Mouse (Mus musculus) hindbrain, embryonic 15.5 days (tissue): Measurements from ENCODE around the gene Dupd1. TPM values are rescaled to one million over a fixed set of nuclear protein-coding genes. Genes with fewer than 3 reads are reported as not detected.
"Not testable (repeated sequence)": the region's sequence is repeated elsewhere in the genome, so short reads cannot be mapped to it uniquely, and the experiment has no call there.

ENCODE experiments used
- ATAC-seq: fragments of 200-750 bp; cut with Nextera tagmentation; 2 replicates; pipeline ENCODE4 v1.8.0; 2017; ENCODE audit warnings: low read depth, moderate number of reproducible peaks, moderate TSS enrichment; ENCODE audit not compliant: low FRiP score
- H3K27ac ChIP-seq: fragments of 300-500 bp; sonication (generic); replicated peaks from 2 replicates; pipeline ENCODE4 v1.5.1; 2015; ENCODE audit warnings: mild to moderate bottlenecking, inconsistent platforms
- H3K27me3 ChIP-seq: fragments of 300-500 bp; sonication (generic); 2 replicates; pipeline ENCODE4 v1.6.1; 2015; ENCODE audit warnings: control low read depth, inconsistent platforms
- H3K36me3 ChIP-seq: fragments of 300-500 bp; sonication (generic); 2 replicates; pipeline ENCODE4 v1.6.1; 2015; ENCODE audit warnings: control low read depth, inconsistent platforms
- H3K4me1 ChIP-seq: fragments of 300-500 bp; sonication (generic); replicated peaks from 2 replicates; pipeline ENCODE4 v1.6.1; 2015; ENCODE audit warnings: control low read depth, inconsistent platforms
- H3K4me2 ChIP-seq: fragments of 300-500 bp; sonication (generic); 2 replicates; pipeline ENCODE4 v1.6.1; 2015; ENCODE audit warnings: moderate library complexity, mild to moderate bottlenecking, inconsistent platforms
- H3K4me3 ChIP-seq: fragments of 300-500 bp; sonication (generic); 2 replicates; pipeline ENCODE4 v1.5.1; 2015; ENCODE audit warnings: mild to moderate bottlenecking, inconsistent platforms
- H3K9ac ChIP-seq: fragments of 300-500 bp; sonication (generic); 2 replicates; pipeline ENCODE4 v1.6.1; 2015; ENCODE audit warnings: inconsistent platforms
- H3K9me3 ChIP-seq: fragments of 300-500 bp; sonication (generic); 2 replicates; pipeline ENCODE4 v1.6.1; 2016; ENCODE audit warnings: control low read depth, inconsistent platforms
- WGBS: fragments of 180-500 bp; shearing (Covaris S2); methylation state at CpG from one replicate; pipeline ENCODE4 v1.1.7; 2015; 5-methylcytosine and 5-hydroxymethylcytosine counted together
- polyA plus RNA-seq: library from polyadenylated mRNA; unstranded; fragments of >200 nt; fragmentation: Nextera tagmentation; extraction: Ambion mirVana; gene quantifications from 2 replicates; pipeline ENCODE4 v1.2.1, GENCODE M21; 2015

The Dupd1 gene
- polyA plus RNA-seq, 1 experiment from 2014 or later: 0.26 TPM

DNA sequence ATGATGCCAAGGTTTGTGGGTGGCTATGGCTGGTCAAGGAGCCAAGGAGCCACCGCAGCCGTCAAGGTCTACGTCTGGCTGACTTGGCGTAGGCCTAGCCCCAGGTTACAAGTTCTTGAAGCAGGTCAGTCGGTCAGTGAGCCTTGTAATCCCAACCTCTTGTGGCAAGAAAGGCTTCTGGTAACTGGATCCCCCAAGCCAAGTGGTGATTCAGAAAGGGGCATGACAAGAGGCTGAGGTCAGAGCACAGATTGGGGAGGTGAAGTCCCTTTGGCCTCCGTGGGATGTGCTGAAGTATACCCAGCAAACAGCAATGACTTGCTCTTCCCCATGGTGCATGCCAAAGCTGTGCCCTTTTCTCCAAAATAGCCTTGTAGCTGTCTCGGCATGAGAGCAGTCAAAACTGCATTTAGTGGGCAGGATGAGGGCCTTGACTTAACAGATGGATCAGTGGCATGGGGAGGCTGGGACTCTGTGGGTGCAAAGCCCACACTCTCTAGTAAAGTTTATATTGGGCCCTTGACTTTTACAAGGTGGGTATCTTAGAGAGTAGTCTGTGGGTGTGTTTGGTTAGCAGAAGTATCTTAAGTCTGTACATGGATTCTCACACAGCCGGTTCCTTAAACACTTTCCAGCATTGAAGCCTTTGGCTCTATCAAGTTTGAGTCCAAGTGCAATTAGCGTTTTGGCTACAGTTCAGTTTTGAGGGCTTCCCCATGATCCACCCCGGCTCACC is 28.8 kb downstream of the Dupd1 start:
- H3K9me3 ChIP-seq: no peaks in the 10 kb centered on the region
- H3K4me2 ChIP-seq: no peak overlapping the region
- H3K4me3 ChIP-seq: no peak overlapping the region
- no peaks in the 10 kb centered on the region for H3K36me3 ChIP-seq
- no peak overlapping the region for H3K9ac ChIP-seq
- 0 out of 2 replicates have a peak, but pooled peaks cover 9% of the 10 kb centered on the region for H3K27me3 ChIP-seq
- H3K27ac ChIP-seq: no peak overlapping the region
- ATAC-seq: no peak
- WGBS: 92% methylated on average over 10 of the region's 10 CpGs
- peaks cover 15% of the 10 kb centered on the region for H3K4me1 ChIP-seq

DNA sequence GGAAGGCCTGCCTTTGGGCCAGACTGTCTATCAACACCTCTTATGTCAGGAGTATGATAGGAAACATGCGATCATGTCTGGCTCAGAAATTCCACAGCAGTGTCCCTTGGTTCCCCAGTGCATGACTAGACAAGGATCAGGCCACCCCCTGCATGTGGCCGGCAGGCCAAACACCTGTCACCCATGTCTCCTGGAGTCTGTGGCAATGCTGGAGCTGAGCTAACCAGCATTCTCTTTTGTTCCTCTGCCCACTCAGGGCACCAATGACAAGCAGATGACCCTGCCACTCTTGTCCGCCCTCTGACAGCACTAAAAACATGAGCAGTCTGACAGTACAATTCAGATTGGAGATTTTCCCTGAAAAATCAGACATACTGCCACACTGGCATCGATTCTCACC is 30.5 kb downstream of the Dupd1 start:
- Histone ChIP-seq H3K27me3 (0 out of 2 replicates have a peak, but pooled peaks cover 9% of the 10 kb centered on the region), H3K4me2 (no peak overlapping the region), H3K4me3 (no peak overlapping the region), H3K9me3 (no peaks in the 10 kb centered on the region), H3K36me3 (no peaks in the 10 kb centered on the region), H3K9ac (no peak overlapping the region), H3K4me1 (peaks cover 24% of the 10 kb centered on the region), H3K27ac (no peak overlapping the region)
- 75% methylated on average over 4 of the region's 4 CpGs for WGBS
- ATAC-seq: no peak

DNA sequence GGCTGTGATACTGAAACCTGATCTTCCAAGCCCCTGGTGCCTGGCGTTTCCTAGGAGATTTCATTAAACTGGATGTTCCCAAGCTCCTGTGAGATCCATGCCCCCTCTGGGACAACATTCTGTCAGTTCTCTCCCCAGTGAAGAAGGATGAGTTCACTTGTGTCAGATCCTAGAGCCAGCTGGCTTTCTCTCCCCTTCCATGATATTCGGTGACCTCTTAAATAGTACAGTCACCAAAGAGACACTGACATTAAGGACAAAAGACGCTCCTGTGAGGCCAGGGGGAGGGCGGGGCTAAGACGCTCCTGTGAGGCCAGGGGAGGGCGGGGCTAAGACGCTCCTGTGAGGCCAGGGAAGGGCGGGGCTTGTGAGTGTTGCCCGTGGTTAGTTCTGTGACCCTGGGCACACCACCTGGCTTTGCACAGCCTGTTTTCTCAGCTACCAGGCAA is 31.7 kb downstream of the Dupd1 start:
- under 1% methylated on average over 9 of the region's 9 CpGs for WGBS
- Histone ChIP-seq H3K36me3 (no peaks in the 10 kb centered on the region), H3K9ac (no peak overlapping the region), H3K27ac (no peak overlapping the region), H3K9me3 (no peaks in the 10 kb centered on the region), H3K4me3 (peak overlapping the region; percentile 5; the same call in 1 of the 2 replicates), H3K27me3 (0 out of 2 replicates have a peak, but pooled peaks cover 9% of the 10 kb centered on the region), H3K4me2 (peak overlapping the region; percentile 42), H3K4me1 (peaks cover 24% of the 10 kb centered on the region)
- peak; percentile 49; the same call in 1 of the 2 replicates for ATAC-seq

- Histone ChIP-seq H3K9ac (no peak overlapping the region), H3K4me3 (no peak overlapping the region), H3K4me1 (peaks cover 16% of the 10 kb centered on the region), H3K36me3 (no peaks in the 10 kb centered on the region), H3K4me2 (no peak overlapping the region), H3K27me3 (no peaks in the 10 kb centered on the region), H3K27ac (no peak overlapping the region), H3K9me3 (no peaks in the 10 kb centered on the region)
- 21% methylated on average over 8 of the region's 8 CpGs for WGBS
- no peak; the same call in 1 of the 2 replicates for ATAC-seq
Measured at GRCm38 (mm10) chr14:21679631-21680201, 34.7 kb downstream of the Dupd1 start.

DNA sequence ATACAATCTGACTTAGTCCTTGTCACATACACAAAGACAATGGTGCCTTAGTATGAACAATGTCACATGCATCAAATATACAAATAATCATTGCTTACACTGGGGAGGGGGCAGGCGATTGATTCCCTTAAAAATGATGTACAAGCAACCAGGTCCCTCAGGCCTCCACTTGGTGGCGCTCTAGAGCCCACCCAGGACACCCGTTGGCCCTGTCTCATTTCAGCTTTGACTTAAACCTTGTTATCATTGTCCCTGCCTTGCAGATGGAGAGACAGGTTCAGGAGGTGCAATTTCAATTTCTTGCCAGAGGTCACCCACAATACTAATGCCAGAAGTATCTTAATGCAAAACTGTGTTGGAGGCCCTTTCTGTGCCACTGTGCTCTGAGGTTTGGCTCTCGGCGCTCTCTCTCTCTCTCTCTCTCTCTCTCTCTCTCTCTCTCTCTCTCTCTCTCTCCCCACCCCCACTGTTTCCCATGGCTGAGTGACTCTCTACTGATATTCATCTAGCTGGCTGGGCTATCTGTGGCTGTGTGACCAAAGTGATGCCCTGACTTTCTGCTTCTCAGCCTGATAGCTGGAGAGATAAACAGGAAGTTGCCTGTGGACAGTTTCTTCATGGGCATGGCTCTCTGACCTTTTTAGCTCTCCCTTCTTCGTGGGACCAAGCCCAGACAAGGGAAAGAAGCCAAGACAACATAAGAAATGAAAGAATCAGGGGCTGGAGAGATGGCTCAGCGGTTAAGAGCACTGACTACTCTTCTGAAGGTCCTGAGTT is 35.7 kb downstream of the Dupd1 start:
- H3K27me3 ChIP-seq: no peaks in the 10 kb centered on the region
- H3K36me3 ChIP-seq: no peaks in the 10 kb centered on the region
- H3K4me3 ChIP-seq: no peak overlapping the region
- peaks cover 16% of the 10 kb centered on the region for H3K4me1 ChIP-seq
- no peak overlapping the region for H3K27ac ChIP-seq
- H3K4me2 ChIP-seq: no peak overlapping the region
- WGBS: 47% methylated on average over 7 of the region's 7 CpGs
- ATAC-seq: no peak
- H3K9me3 ChIP-seq: no peaks in the 10 kb centered on the region
- no peak overlapping the region for H3K9ac ChIP-seq

- no peaks in the 10 kb centered on the region for H3K36me3 ChIP-seq
- H3K4me1 ChIP-seq: peaks cover 8% of the 10 kb centered on the region
- WGBS: 80% methylated on average over 2 of the region's 2 CpGs
- no peak for ATAC-seq
- no peaks in the 10 kb centered on the region for H3K27me3 ChIP-seq
- no peaks in the 10 kb centered on the region for H3K9me3 ChIP-seq
- no peak overlapping the region for H3K9ac ChIP-seq
- no peak overlapping the region for H3K4me3 ChIP-seq
- no peak overlapping the region for H3K4me2 ChIP-seq
- no peak overlapping the region for H3K27ac ChIP-seq
Measured at GRCm38 (mm10) chr14:21676223-21676622, 38.2 kb downstream of the Dupd1 start.

DNA sequence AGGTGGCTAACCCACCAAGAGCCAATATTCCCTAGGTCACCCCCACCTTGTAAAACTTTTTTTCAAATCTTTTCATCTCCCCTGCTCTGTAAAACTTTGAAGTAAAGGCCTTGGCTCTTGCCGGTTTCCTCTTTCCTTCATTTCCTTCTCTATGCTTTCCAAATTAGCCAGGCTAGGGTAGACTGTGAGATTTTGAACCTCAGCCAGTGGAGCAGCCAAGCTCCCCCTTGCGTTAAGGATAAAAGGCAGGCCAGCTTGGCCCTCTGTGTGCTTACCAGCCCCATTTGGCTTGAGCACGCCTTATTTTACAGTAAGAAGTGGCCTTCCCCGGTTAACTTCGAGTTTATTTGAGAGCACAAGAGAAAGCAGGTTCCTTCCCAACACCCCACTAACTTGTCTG is 39.9 kb downstream of the Dupd1 start:
- Histone ChIP-seq H3K9ac (no peak overlapping the region), H3K27me3 (no peaks in the 10 kb centered on the region), H3K4me3 (no peak overlapping the region), H3K4me1 (peaks cover 5% of the 10 kb centered on the region), H3K36me3 (peaks cover 15% of the 10 kb centered on the region), H3K9me3 (no peaks in the 10 kb centered on the region), H3K4me2 (no peak overlapping the region), H3K27ac (no peak overlapping the region)
- ATAC-seq: no peak
- 63% methylated on average over 5 of the region's 5 CpGs for WGBS

DNA sequence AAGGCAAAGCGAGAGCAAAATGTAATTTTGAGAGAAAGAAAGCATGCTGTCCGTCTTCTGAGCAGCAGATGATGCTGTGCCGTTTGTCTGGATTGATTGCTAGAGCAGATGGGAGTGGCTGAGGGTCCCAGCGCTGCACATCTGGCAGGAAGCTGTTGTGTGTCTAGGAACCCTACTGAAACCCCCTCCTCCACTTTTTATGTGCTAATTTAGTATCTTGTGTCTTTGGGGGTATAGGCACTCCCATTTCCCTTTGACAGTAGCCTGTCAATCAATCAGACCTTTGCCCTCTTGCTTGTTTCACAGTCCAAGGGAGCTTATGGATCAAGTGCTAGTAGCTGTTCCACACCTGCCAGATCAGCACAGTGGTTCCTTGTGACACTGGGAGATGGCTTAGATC is 41.3 kb downstream of the Dupd1 start:
- no peak for ATAC-seq
- H3K27ac ChIP-seq: no peak overlapping the region
- 42% methylated on average over 4 of the region's 4 CpGs for WGBS

DNA sequence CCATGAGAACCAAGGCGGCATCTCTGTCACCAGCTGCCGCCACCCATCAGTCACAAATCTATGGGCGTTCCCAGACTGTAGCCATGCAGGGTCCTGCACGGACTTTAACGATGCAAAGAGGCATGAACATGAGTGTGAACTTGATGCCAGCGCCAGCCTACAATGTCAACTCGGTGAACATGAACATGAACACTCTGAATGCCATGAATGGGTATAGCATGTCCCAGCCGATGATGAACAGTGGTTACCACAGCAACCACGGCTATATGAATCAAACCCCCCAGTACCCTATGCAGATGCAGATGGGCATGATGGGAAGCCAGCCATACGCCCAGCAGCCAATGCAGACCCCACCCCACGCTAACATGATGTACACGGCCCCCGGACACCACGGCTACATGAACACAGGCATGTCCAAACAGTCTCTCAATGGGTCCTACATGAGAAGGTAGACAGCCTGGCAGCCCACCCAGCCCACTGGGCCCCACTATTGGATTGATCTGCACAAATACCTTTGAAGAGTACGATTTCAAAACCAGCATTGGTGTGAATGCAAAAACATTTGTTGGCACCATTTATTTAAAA is 43.9 kb downstream of the Dupd1 start:
- peak; percentile 56 for ATAC-seq
- WGBS: 84% methylated on average over 15 of the region's 15 CpGs
- H3K4me3 ChIP-seq, H3K4me1 ChIP-seq, H3K4me2 ChIP-seq, H3K9ac ChIP-seq, H3K9me3 ChIP-seq, H3K27me3 ChIP-seq: not testable (repeated sequence)
- H3K36me3 ChIP-seq: peaks cover 36% of the 10 kb centered on the region
- peak overlapping the region; percentile 52; the same call in 1 of the 2 replicates for H3K27ac ChIP-seq

More for the DNA sequence above, 41.3 kb downstream of the Dupd1 start:
- Histone ChIP-seq H3K4me1 (peaks cover 3% of the 10 kb centered on the region; the same call in 1 of the 2 replicates), H3K36me3 (peaks cover 29% of the 10 kb centered on the region), H3K9me3 (no peaks in the 10 kb centered on the region), H3K4me2 (no peak overlapping the region), H3K9ac (no peak overlapping the region), H3K27me3 (no peaks in the 10 kb centered on the region), H3K4me3 (no peak overlapping the region)

DNA sequence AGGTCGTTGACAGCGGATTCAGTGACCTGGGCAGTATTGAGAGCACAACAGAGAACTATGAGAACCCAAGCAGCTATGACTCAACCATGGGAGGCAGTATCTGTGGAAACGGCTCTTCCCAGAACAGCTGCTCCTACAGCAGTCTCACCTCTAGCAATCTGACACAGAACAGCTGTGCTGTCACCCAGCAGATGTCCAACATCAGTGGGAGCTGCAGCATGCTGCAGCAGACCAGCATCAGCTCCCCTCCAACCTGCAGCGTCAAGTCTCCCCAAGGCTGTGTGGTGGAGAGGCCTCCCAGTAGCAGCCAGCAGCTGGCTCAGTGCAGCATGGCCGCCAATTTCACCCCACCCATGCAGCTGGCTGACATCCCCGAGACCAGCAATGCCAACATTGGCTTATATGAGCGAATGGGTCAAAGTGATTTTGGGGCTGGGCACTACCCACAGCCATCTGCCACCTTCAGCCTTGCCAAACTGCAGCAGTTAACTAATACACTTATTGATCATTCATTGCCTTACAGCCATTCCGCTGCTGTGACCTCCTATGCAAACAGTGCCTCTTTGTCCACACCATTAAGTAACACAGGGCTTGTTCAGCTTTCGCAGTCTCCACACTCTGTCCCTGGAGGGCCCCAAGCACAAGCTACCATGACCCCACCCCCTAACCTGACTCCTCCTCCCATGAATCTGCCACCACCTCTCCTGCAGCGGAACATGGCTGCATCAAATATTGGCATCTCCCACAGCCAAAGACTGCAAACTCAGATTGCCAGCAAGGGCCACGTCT is 44.5 kb downstream of the Dupd1 start:
- no peak overlapping the region for H3K9ac ChIP-seq
- H3K27me3 ChIP-seq: no peaks in the 10 kb centered on the region
- no peak overlapping the region for H3K4me3 ChIP-seq
- peaks cover 40% of the 10 kb centered on the region for H3K36me3 ChIP-seq
- H3K4me1 ChIP-seq: peaks cover 3% of the 10 kb centered on the region; the same call in 1 of the 2 replicates
- no peak overlapping the region for H3K4me2 ChIP-seq
- H3K9me3 ChIP-seq: no peaks in the 10 kb centered on the region
- peak overlapping the region; percentile 52 for H3K27ac ChIP-seq
- 78% methylated on average over 11 of the region's 11 CpGs for whole genome bisulfite sequencing
- peak; percentile 72 for ATAC-seq

DNA sequence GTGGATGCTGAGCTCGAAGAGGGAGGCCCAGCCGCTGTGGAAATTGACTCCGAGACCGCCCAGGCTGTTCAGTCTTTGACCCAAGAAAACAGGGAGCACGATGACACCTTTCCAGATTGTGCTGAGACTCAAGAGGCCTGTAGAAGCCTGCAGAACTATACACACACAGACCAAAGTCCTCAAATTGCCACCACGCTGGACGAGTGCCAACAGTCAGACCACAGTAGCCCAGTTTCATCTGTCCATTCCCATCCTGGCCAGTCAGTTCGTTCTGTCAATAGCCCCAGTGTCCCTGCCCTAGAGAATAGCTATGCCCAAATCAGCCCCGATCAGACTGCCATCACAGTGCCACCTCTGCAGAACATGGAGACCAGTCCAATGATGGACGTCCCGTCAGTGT is 45.2 kb downstream of the Dupd1 start:
- WGBS: 91% methylated on average over 11 of the region's 11 CpGs
- no peak; the same call in 1 of the 2 replicates for ATAC-seq

More for the DNA sequence above, 45.2 kb downstream of the Dupd1 start:
- Histone ChIP-seq H3K9me3 (no peaks in the 10 kb centered on the region), H3K4me2 (no peak overlapping the region), H3K9ac (no peak overlapping the region), H3K4me3 (no peak overlapping the region), H3K27me3 (no peaks in the 10 kb centered on the region), H3K27ac (peak overlapping the region; percentile 52), H3K36me3 (peaks cover 46% of the 10 kb centered on the region), H3K4me1 (peaks cover 3% of the 10 kb centered on the region; the same call in 1 of the 2 replicates)
